Mouse (Mus musculus): ENCODE results near the gene Ccr10. TPM values are rescaled to one million over a fixed set of nuclear protein-coding genes. Genes with fewer than 3 reads are reported as not detected.
"Not testable (repeated sequence)": the region's sequence is repeated elsewhere in the genome, so short reads cannot be mapped to it uniquely, and the experiment has no call there.

The Ccr10 gene
- polyA plus RNA-seq, 1 experiment from 2014 or later, result 0.10 TPM

- Histone ChIP-seq H3K4me2 (replicated peaks) (0 out of 2 replicates have a peak overlapping the region, but pooled peaks have one; percentile 77), H3K27me3 (peaks cover 83% of the 10 kb centered on the region), H3K9me3 (no peaks in the 10 kb centered on the region), H3K4me3 (no peak overlapping the region), H3K27ac (replicated peaks) (no peak overlapping the region), H3K9ac (replicated peaks) (no peak overlapping the region), H3K4me1 (peaks cover 47% of the 10 kb centered on the region), H3K36me3 (peaks cover 15% of the 10 kb centered on the region)
- ATAC-seq (ENCODE audit: low FRiP score, low read depth), result no peak
- 76% methylated on average over 18 of the region's 18 CpGs for WGBS
Measured at GRCm38 (mm10) chr11:101168301-101168980, 6.8 kb downstream of the Ccr10 start.

GRCm38 (mm10) chr11:101167963-101168300, 7.3 kb downstream of the Ccr10 start:
- 42% methylated on average over 8 of the region's 8 CpGs for WGBS
- no peak overlapping the region for H3K4me2 ChIP-seq (replicated peaks)
- H3K4me1 ChIP-seq, result peaks cover 42% of the 10 kb centered on the region

GRCm38 (mm10) chr11:101167211-101167962, 7.9 kb downstream of the Ccr10 start:
- H3K4me2 ChIP-seq (replicated peaks), result no peak overlapping the region
- peaks cover 84% of the 10 kb centered on the region for H3K27me3 ChIP-seq
- peaks cover 18% of the 10 kb centered on the region for H3K36me3 ChIP-seq
- no peak overlapping the region for H3K9ac ChIP-seq (replicated peaks)
- peaks cover 37% of the 10 kb centered on the region for H3K4me1 ChIP-seq
- no peak for ATAC-seq (ENCODE audit: low FRiP score, low read depth)
- H3K27ac ChIP-seq (replicated peaks), result no peak overlapping the region
- 44% methylated on average over 19 of the region's 19 CpGs for WGBS
- no peaks in the 10 kb centered on the region for H3K9me3 ChIP-seq
- H3K4me3 ChIP-seq, result no peak overlapping the region

More at GRCm38 (mm10) chr11:101167963-101168300, 7.3 kb downstream of the Ccr10 start:
- Histone ChIP-seq H3K27ac (replicated peaks) (no peak overlapping the region), H3K9me3 (no peaks in the 10 kb centered on the region), H3K27me3 (peaks cover 83% of the 10 kb centered on the region), H3K36me3 (peaks cover 16% of the 10 kb centered on the region), H3K4me3 (no peak overlapping the region), H3K9ac (replicated peaks) (no peak overlapping the region)
- ATAC-seq (ENCODE audit: low FRiP score, low read depth), result no peak

- Histone ChIP-seq H3K9ac (replicated peaks) (no peak overlapping the region), H3K4me2 (replicated peaks) (no peak overlapping the region), H3K27me3 (peaks cover 91% of the 10 kb centered on the region), H3K27ac (replicated peaks) (no peak overlapping the region), H3K9me3 (no peaks in the 10 kb centered on the region), H3K4me3 (no peak overlapping the region), H3K4me1 (peaks cover 28% of the 10 kb centered on the region), H3K36me3 (peaks cover 27% of the 10 kb centered on the region)
- ATAC-seq (ENCODE audit: low FRiP score, low read depth), result no peak
- 46% methylated on average over 14 of the region's 14 CpGs for WGBS
Measured at GRCm38 (mm10) chr11:101166357-101166756, 8.9 kb downstream of the Ccr10 start.

- Histone ChIP-seq H3K9ac (replicated peaks) (no peak overlapping the region; the same call in 1 of the 2 replicates), H3K36me3 (peaks cover 29% of the 10 kb centered on the region), H3K27me3 (peaks cover 96% of the 10 kb centered on the region), H3K4me3 (peak overlapping the region; percentile 31; the same call in 1 of the 2 replicates), H3K4me1 (peaks cover 21% of the 10 kb centered on the region), H3K27ac (replicated peaks) (no peak overlapping the region), H3K4me2 (replicated peaks) (no peak overlapping the region), H3K9me3 (no peaks in the 10 kb centered on the region)
- 8% methylated on average over 34 of the region's 35 CpGs for WGBS
- no peak for ATAC-seq (ENCODE audit: low FRiP score, low read depth)
Measured at GRCm38 (mm10) chr11:101164677-101165580, 10.3 kb downstream of the Ccr10 start.

GRCm38 (mm10) chr11:101164351-101164665, 10.9 kb downstream of the Ccr10 start:
- WGBS, result 1% methylated on average over 21 of the region's 21 CpGs
- H3K4me3 ChIP-seq, result peak overlapping the region; percentile 31
- peaks cover 95% of the 10 kb centered on the region for H3K27me3 ChIP-seq
- no peak overlapping the region for H3K27ac ChIP-seq (replicated peaks)
- peaks cover 15% of the 10 kb centered on the region for H3K4me1 ChIP-seq
- no peak for ATAC-seq (ENCODE audit: low FRiP score, low read depth)
- peaks cover 29% of the 10 kb centered on the region for H3K36me3 ChIP-seq
- peak overlapping the region; percentile 47 for H3K4me2 ChIP-seq (replicated peaks)
- no peak overlapping the region; the same call in 1 of the 2 replicates for H3K9ac ChIP-seq (replicated peaks)
- H3K9me3 ChIP-seq, result no peaks in the 10 kb centered on the region

- H3K27me3 ChIP-seq, result peaks cover 89% of the 10 kb centered on the region
- 9% methylated on average over 49 of the region's 49 CpGs for WGBS
Measured at GRCm38 (mm10) chr11:101163476-101164350, 11.5 kb downstream of the Ccr10 start.

GRCm38 (mm10) chr11:101162772-101163171, 12.5 kb downstream of the Ccr10 start:
- ATAC-seq (ENCODE audit: low FRiP score, low read depth), result no peak
- no peak overlapping the region for H3K9ac ChIP-seq (replicated peaks)
- H3K4me3 ChIP-seq, result no peak overlapping the region
- H3K36me3 ChIP-seq, result peaks cover 29% of the 10 kb centered on the region
- H3K27me3 ChIP-seq, result peaks cover 85% of the 10 kb centered on the region
- no peak overlapping the region for H3K4me2 ChIP-seq (replicated peaks)
- no peaks in the 10 kb centered on the region for H3K9me3 ChIP-seq
- no peak overlapping the region for H3K27ac ChIP-seq (replicated peaks)
- peaks cover 11% of the 10 kb centered on the region for H3K4me1 ChIP-seq
- WGBS, result 39% methylated on average over 5 of the region's 5 CpGs

More at GRCm38 (mm10) chr11:101163476-101164350, 11.5 kb downstream of the Ccr10 start:
- no peak overlapping the region; the same call in 1 of the 2 replicates for H3K9ac ChIP-seq (replicated peaks)
- no peak for ATAC-seq (ENCODE audit: low FRiP score, low read depth)
- peak overlapping the region; percentile 47 for H3K4me2 ChIP-seq (replicated peaks)
- H3K4me3 ChIP-seq, result peak overlapping the region; percentile 31
- peaks cover 11% of the 10 kb centered on the region for H3K4me1 ChIP-seq
- no peak overlapping the region for H3K27ac ChIP-seq (replicated peaks)
- peaks cover 29% of the 10 kb centered on the region for H3K36me3 ChIP-seq
- no peaks in the 10 kb centered on the region for H3K9me3 ChIP-seq

GRCm38 (mm10) chr11:101162301-101162700, 12.9 kb downstream of the Ccr10 start:
- Histone ChIP-seq H3K4me1 (peaks cover 11% of the 10 kb centered on the region), H3K27ac (replicated peaks) (no peak overlapping the region), H3K36me3 (peaks cover 25% of the 10 kb centered on the region), H3K4me3 (no peak overlapping the region), H3K27me3 (peaks cover 85% of the 10 kb centered on the region), H3K4me2 (replicated peaks) (no peak overlapping the region), H3K9me3 (no peaks in the 10 kb centered on the region), H3K9ac (replicated peaks) (no peak overlapping the region)
- 60% methylated on average over 5 of the region's 5 CpGs for WGBS
- no peak for ATAC-seq (ENCODE audit: low FRiP score, low read depth)

- Histone ChIP-seq H3K27me3 (peaks cover 82% of the 10 kb centered on the region), H3K4me2 (replicated peaks) (no peak overlapping the region), H3K4me1 (peaks cover 11% of the 10 kb centered on the region), H3K9me3 (no peaks in the 10 kb centered on the region), H3K27ac (replicated peaks) (no peak overlapping the region), H3K9ac (replicated peaks) (no peak overlapping the region), H3K36me3 (peaks cover 19% of the 10 kb centered on the region), H3K4me3 (no peak overlapping the region)
- no peak for ATAC-seq (ENCODE audit: low FRiP score, low read depth)
- 90% methylated on average over 15 of the region's 15 CpGs for WGBS
Measured at GRCm38 (mm10) chr11:101161551-101161950, 13.7 kb downstream of the Ccr10 start.

- WGBS, result 67% methylated on average over 8 of the region's 8 CpGs
- not testable (repeated sequence) for H3K4me2 ChIP-seq (replicated peaks); H3K9me3 ChIP-seq; H3K27ac ChIP-seq (replicated peaks); ATAC-seq (ENCODE audit: low FRiP score, low read depth); H3K9ac ChIP-seq (replicated peaks); H3K4me3 ChIP-seq
- H3K36me3 ChIP-seq, result peaks cover 15% of the 10 kb centered on the region
- H3K4me1 ChIP-seq, result peaks cover 15% of the 10 kb centered on the region
- peaks cover 82% of the 10 kb centered on the region for H3K27me3 ChIP-seq
Measured at GRCm38 (mm10) chr11:101160981-101161505, 14.2 kb downstream of the Ccr10 start.

Data from midbrain, embryonic 12.5 days (tissue).